Mouse (Mus musculus) heart, adult 8-10 months (tissue): Measurements from ENCODE around the gene Eef1a2. TPM values are rescaled to one million over a fixed set of nuclear protein-coding genes. Genes with fewer than 3 reads are reported as not detected.

Source experiments
- DNase-seq: peaks from one replicate; pipeline ENCODE4 v3.0.0; 2022; ENCODE audit warnings: low spot score
- total RNA-seq, 4 experiments: library from RNA; stranded (reverse); gene quantifications; 2 replicates each; pipeline ENCODE4 v1.2.4; 2022

Gene Eef1a2
- total RNA-seq, 4 experiments from 2014 or later: 1,613 to 1,715 (median 1,670) TPM

DNA sequence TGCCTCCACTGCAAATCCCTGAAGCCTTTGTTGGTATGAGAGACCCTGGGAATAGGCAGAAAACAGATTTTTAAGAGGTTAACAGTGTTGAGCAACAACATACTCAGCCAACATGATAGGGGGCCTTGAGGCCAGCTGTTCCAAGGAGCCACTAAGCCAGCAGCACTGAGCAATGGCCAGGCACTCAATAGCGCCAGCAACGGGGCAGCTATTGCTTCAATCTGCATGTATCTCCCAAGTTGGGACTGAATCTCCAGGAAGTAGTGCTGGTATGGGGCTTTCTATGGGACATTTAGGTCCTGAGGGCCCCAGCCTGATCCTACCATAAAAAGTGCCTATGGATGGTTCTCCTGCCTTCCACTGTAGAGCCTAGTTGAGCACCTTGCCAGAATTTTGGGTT is 1.7 kb upstream of the Eef1a2 start:
- no peak for DNase-seq

DNA sequence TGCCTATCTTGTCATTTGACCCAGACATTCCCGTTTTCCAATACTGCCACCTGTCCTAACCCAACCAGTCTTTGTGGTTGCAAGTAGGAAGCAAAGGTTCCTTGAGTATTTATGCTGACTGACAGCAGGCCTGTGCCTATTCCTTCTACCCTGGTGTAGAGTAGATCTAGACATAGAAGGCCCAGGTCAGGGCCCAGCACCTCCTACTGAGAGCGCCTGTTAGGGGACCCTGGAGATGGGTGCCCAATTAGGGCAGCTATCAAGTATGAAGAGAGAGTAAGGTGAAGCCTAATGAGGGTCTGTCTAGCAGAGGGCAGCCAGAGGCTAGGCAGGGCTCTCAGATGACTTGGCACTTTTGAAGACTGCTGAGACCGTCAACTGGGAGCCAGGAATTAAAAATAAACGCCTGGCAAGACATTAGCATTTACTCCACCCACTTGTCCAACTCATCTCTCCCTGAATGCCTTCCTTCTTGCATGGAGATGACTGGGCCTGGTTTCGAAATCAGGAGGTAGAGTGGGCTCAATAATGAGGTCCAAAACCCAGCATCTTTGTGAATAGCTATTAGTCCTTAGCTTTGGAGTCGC is 995 bp upstream of the Eef1a2 start:
- no peak for DNase-seq

DNA sequence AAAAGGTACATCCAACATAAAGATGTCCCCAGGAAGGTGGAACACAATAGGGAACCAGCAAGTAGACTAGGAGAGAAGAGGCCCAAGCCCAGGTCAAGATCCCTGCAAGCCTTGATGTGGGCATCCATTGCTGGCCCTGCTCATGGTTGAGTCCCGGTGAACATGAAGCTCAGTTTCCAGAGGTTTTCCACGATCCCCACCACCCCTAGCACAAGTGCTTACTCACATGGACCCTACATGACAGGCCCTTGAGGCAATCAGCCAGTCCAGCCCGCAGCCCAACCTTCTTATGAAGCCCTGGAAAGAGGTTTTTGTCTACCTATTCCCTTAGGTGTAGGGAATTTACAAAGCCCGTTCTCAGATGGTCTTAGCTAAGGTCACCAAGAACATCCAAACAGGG is 366 bp upstream of the Eef1a2 start:
- DNase-seq: no peak

DNA sequence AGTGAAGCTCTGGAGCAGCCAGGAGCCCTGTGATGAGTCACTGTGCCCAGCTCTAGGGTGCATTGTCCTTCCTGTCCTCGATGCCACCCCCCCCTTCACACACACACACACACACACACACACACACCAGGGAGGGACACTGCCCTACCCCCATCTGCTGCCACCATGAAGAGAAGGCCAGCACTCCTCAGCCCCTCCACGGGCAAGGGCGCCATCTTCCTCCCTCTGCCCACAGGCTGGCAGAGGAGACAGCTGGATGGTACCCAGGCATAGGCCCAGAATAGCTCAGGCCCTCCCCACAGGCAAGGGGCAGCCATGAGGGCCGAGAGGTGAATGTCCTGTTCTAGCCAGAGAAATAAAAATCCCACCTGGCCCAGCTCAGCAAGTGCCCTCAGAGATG is 1.0 kb downstream of the Eef1a2 start:
- DNase-seq: no peak

DNA sequence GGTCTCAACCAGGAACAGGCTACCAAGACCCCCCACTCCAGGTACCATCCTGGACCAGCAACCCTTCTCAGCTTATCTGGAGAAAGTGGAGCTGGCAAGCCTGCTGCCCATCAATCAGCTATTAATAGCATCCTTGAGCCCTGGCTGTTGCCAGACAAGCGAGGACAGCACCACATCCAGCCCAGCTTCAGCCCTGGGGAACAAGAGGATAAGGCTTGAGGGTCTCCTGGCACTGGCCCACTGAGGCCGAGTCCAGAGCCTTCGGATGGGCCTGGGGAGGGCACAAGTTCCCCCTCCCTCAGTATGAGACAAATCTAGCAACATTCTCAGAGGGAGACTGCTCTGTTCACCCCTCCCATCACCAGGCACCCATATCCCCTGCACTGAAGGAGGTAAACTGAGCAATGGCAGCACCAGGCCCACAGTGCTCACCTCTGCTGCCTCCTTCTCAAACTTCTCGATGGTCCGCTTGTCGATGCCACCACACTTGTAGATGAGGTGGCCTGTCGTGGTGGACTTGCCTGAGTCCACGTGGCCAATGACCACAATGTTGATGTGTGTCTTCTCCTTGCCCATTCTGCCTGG is 1.9 kb downstream of the Eef1a2 start:
- DNase-seq: no peak

DNA sequence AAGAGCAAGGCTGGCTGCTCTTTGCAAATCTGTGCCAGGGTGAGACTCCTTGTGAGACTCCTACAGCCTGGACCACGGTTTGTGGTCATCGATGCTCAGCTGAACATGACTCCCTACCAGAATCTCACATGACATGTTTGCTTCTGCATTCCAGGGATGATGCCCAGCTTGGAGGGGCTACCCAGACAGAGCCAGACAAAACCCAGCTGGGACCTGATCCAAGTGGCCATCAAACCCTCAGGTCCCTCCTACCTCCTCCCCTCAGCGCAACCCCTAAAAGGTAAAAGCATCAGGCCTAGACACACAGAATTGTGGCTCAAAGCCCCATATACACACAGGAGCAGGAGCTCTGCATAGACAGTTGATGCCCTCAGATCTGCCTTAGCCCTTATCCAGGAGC is 2.5 kb downstream of the Eef1a2 start:
- no peak for DNase-seq

DNA sequence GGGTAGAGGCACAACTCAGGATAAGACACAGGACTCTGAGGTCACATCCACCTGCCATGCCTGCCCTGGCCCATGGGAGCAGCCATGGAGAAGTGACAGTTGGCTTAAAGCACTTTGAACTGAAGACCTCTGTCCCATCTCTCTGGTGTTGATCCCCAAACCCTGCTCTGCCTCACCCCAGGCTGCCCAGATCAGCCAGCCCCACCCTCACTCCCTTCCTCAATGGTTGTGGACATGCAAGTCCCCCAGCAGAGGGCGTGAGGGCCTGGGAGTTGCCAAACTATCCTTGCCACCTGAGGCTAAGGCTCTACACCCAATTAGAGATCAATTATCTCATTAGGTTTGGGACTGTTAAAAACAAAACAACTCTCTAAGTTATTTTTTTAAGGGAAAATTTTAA is 3.0 kb downstream of the Eef1a2 start:
- DNase-seq: no peak

DNA sequence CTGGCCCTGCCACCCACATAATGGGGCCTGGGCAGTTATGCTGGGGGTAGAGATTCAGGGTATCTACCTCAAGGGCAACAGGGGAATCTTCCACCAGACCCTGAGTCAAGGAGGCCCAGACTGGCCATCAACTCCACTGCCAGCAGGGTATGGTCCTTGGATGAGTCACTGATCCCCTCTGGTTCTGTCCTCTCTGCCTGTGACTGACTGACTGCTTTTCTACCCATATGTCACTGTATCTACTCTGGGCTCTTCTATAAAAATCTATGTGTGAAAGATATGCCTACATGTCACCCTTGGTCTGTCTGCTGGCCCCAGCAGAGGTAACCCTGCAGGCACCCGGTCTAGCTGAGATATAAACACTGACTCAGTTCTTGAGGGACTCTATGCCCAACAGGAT is 3.7 kb downstream of the Eef1a2 start:
- no peak for DNase-seq

DNA sequence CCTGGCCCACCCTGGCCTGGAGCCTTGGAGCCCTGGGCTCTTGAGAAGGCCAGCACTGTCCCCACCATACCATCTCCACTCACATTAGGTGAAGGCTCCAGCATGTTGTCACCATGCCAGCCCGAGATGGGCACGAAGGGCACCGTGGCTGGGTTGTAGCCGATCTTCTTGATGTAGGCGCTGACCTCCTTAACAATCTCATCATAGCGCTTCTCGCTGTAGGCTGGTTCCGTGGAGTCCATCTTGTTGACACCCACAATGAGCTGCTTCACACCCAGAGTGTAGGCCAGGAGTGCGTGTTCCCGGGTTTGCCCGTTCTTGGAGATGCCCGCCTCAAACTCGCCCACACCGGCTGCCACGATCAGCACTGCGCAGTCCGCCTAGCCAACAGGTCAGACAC is 4.1 kb downstream of the Eef1a2 start:
- DNase-seq: no peak

DNA sequence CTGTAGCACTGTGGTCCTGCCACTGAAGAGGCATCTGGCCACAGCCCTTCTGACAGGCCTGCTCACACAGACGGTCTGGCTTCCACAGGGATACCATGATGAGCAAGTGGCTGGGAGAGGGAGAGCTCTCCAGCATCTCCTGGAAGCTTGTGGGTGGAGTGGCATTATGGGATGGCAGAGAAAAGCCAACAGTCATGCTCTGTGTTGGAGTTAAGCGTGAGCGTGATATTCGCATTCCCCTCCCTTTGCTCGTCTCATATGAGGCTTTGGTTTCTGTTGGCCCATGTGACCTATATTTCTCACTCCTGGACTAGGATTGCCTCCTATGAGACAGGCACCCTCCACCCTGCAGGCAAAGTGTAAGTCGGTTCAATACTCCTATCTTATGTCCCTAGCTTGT is 6.5 kb downstream of the Eef1a2 start:
- DNase-seq: no peak

DNA sequence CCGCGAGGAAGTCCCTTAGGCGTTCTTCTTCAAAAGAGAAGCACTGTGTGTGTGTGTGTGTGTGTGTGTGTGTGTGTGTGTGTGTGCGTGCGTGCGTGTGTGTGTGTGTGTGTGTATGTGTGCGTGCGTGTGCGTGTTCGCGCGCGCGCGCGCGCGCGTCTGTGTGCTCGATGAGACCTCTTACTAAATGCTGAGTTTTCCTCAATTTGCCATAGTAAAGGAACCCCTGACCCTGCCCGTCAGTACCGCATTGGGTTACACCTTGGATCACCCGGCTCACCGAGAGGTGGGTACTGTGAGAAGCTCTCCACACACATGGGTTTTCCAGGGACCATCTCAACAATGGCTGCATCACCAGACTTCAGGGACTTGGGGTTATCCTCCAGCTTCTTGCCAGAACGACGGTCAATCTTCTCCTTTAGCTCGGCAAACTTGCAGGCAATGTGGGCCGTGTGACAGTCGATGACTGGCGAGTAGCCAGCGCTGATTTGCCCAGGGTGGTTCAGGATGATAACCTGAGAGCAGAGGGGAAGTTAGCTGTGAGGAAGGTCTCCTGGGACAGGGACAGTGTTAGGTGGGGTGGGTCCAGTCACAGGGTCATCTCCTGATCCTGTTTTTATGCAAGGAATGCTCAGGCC is 8.4 kb downstream of the Eef1a2 start:
- DNase-seq: no peak

DNA sequence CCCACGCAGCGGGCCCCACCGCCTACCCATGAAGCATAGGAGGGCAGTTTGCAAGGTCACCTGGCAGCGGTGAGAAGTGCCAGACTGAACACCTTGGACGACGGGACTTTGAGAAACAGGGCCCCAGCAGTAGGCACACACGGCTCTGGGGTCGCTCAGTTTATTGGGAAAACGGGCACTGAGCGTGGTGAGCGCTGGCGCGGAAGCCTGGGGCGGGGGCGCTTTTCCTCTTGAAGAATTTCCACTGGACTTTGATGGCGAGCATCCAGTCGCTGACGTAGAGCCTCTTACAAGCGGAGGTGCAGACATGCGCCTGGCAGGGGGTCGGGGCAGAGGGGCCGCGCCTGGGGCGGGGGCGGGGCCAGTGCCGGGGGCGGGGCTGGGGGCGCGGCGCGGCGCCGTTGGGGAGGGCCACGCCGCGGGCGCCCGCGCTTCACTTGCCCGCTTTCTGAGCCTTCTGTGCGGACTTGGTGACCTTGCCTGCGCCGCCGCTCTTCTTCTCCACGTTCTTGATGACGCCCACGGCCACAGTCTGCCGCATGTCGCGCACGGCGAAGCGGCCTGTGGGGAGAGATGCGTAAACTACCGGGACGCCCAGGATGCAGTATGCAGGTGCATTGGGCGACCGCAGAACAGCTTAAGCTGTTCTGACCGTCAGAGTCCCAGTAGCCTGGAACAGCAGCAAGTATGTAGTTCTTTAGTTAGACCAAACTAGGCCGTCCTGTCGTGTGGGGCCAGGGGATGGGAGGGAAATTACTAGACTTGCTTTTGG is 9.1 kb downstream of the Eef1a2 start:
- DNase-seq: no peak

DNA sequence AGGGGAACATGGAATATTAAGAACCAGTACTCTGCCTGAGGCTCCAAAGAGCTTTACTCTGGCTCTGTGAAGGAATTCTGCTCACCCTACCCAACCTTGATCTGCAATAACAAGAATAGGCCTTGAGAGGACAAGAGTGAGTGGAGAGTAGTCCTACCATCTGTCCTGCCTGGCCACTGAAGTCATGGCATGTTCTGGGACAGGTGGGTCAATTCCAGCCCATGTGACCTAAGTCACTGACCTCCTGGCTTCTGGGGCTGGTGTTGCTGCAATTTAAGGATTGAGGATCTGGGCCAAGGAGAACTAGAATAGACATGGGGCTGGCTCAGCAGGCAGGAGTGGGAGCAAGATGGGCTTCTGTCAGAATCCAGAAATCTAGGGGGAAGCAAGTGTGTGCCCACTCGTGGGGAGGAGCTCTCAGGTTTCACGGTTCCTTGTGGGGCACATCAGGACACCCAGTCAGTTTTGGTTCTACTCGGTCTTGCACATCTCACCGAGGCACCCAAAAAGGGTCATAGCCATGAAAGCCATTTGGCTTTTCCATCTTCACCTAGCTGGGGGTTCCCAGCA is 9.8 kb downstream of the Eef1a2 start:
- DNase-seq: no peak

DNA sequence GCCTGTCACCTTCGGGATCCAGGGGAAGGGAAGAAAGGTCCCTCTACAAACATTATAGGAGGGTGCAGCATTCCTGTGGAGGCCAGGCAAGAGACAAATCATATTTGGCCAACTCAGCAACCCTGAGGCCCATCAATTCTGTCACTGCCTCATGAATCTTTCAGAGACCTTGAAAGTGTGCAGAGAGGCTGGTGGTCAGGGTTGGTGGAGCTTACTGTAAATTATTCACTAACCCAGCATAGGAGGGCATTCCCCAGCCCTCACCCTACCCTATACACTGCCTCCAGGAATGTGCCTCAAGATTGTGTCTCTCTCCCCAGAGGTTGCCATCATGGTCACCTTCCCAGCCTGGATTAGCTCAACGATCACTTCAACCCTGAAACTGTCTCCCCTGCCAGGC is 12.1 kb downstream of the Eef1a2 start:
- DNase-seq: no peak

DNA sequence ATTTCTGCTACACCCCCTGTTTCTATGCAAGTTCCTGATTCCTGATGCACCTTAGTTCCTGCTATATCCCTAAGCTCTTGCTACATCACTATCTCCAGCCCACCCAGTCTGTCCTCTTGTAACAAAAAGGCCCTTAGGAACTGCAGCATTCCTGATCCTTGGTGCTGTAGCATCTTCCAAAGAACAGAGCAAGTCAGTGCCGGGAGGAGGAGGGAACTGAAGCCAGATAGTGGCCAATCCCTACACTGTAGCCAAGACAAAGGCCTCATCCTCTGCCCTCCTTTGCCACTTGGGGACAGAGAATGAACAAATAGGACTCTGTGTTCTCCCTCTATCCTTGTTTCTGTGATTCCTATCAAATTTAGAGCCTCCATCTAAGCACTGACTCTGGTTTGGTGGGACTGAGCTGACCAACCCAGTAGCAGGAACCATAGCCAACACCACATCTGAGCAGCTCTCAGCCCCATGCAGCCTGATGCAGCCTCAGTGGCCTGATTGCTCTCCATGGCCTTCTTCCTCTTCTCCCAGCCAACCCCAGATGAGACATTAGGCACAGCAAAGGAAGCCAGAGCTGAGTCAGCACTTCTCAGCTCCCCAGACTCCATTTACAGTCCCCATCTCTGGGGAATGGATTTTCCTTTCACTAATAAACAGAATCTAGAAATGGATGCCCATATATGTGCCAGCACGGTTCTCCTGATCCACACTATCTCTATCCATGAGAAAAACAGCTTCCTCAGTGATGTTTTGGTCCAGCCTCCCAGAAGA is 13.1 kb downstream of the Eef1a2 start:
- DNase-seq: no peak

DNA sequence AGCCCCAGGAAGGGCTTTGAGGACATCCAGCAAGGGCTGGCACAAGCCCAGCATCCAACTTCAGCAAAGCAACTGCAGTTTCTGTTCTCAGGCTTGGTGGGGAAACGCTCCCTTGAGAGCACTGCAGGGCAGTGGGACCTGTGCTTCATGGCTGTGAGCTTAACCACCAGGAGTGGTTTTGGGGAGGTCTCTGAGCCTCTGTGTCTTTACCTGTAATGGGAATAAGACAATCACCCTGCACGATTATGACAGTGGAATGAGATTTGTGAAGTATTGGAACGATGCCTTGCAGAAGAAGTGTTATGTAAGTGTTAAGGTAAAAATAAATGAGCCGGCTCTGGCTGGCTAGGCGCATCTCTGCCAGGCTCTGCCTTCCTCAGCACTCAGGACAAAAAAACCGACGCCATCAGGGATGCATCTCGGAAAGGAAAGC is 14.1 kb downstream of the Eef1a2 start:
- DNase-seq: no peak

DNA sequence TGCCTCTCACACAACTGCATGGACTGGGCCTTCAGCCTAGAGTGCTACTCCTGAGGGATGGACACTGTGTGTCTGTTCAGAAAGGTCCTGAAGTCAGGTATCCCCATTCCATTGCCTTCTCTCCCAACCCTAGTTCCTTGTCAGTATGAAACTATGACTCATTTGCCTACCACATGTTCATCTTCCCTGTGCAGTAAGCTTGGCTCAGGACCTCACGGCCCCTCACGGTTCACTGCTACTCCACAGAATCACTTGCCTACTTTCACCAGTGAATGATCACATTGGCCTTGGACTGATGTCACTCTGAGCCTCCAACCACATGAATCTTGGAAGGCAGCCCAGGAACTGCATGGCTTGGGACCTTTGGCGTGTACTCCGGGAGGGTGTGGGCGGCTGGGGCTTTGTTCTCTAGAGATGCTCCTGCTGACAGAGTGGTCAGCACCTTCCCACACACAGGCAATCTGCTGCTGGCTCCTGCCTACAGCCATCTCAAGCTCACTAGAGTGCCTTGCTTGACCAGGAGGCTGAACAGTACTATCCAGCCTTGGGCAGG is 17.1 kb downstream of the Eef1a2 start:
- no peak for DNase-seq

DNA sequence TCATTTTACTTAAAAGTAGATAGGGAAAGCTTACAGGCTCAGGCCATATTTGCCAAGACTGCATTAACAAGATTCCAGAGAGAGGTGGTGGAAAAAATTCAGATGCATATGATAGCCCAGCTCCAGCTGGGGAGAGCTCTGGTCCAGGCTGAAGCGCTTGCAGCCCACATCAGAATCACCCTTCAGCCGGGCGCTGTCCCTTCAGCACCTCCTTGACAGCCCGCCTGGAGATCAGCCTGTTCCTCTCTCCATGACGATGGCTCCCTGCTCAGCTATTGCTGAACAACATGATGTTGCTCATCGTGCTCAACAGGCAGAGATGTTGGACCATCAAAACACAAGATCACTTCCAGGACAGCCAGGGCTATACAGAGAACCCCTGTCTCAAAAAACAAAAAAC is 19.9 kb downstream of the Eef1a2 start:
- DNase-seq: no peak

DNA sequence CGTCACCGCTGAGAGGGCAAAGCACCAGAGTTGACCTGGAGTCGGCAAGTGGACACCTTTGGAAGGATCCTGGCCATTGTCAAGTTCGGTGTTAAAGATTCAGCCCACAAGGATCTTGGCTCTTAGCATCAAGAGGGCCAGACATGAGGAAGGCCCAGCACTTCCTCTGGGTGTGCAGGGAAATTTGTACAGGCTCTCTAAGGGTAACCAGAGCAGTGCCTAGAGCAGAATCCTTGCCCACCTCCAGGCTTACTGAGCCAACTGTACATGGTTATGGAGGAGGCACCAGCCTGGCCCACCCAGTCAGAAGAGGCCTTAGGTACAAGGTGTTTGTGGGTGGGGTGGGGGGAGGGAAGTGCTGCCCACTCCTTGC is 21.4 kb downstream of the Eef1a2 start:
- no peak for DNase-seq

DNA sequence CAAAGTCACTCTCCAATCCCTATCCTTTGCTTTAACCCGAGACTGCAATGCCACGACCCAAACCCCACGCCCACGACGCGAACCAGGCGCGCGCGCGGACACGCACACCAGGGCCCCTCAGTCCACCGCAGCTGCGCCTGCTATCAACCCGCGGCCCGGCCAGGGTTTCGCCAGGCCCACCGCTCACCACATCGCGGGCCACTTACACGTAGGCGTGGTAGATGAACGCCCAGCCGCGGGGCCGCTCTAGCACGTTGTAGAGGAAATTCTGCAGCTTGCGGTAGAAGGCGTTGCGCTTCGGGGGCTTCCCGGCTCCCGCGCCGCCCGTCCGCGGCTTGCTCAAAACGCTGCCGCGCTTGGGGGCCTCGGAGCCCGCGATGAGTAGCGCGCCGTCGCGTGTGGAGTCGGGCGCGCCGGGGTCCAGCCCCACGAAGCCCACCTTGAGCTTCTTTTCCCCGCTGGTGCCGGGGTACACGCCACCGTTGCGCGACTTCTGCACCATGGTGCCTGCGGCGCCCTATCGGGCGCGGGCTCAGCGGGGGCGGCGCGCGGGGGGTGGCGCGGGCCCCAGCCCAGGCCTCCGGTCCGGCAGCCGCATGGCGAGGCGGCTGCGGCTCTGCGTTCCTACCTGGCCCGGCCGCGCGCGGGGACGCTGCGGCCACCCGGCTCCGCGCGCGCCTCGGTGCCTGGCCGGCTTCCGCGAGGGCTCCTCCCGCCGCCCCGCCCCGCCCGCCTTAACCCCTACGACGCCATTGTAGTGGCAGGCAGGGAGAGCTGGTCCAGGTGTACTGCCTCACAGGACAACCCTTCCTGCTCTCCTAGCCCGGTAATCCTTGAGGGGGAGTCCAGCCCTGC is 22.0 kb downstream of the Eef1a2 start, which contains the start of gene Kcnq2:
Gene Kcnq2, minus strand, starts transcription at position 710 of the 855 bp plus-strand sequence.
- no peak for DNase-seq
